Mouse (Mus musculus) intestine, embryonic 14.5 days (tissue): ENCODE data around the gene 2310046K23Rik. TPM values are rescaled to one million over a fixed set of nuclear protein-coding genes. Genes with fewer than 3 reads are reported as not detected.

Experiments
- polyA plus RNA-seq: library from polyadenylated mRNA; unstranded; fragments of >200 nt; fragmentation: Nextera tagmentation; extraction: Ambion mirVana; gene quantifications from 2 replicates; pipeline ENCODE4 v1.2.1, GENCODE M21; 2014

2310046K23Rik gene
- polyA plus RNA-seq, 1 experiment from 2014 or later, result not detected

Other genes starting within 250 kb of the 2310046K23Rik start
- gene Sprr2a3, start 249.1 kb downstream of the 2310046K23Rik start, polyA plus RNA-seq, result 3.8 and 6.4 TPM in 2 replicates
- not detected in 2 replicates for gene Sprr2b, start 217.9 kb downstream of the 2310046K23Rik start, polyA plus RNA-seq
- gene Sprr2d, start 195.4 kb downstream of the 2310046K23Rik start, polyA plus RNA-seq, result not detected in 2 replicates
- not detected in 2 replicates for gene Sprr2e, start 182.4 kb downstream of the 2310046K23Rik start, polyA plus RNA-seq
- gene Sprr2f, start 169.3 kb downstream of the 2310046K23Rik start, polyA plus RNA-seq, result not detected in 2 replicates
- not detected in 2 replicates for gene Sprr2h, start 148.8 kb downstream of the 2310046K23Rik start, polyA plus RNA-seq
- gene Sprr2i, start 126.5 kb downstream of the 2310046K23Rik start, polyA plus RNA-seq, result not detected in 2 replicates
- gene Sprr2j-ps, start 116.4 kb downstream of the 2310046K23Rik start, polyA plus RNA-seq, result not detected in 2 replicates
- 3.7 and 5.1 TPM in 2 replicates for gene Gm9774, start 105.1 kb downstream of the 2310046K23Rik start, polyA plus RNA-seq
- 0.30 and 0.31 TPM in 2 replicates for gene Sprr2k, start 101.9 kb downstream of the 2310046K23Rik start, polyA plus RNA-seq
- gene Sprr1b, start 95.7 kb downstream of the 2310046K23Rik start, polyA plus RNA-seq, result not detected in 2 replicates
- not detected in 2 replicates for gene Sprr3, start 75.8 kb downstream of the 2310046K23Rik start, polyA plus RNA-seq
- gene Sprr1a, start 48.6 kb downstream of the 2310046K23Rik start, polyA plus RNA-seq, result 1.0 and 1.5 TPM in 2 replicates
- gene Sprr4, start 34.0 kb downstream of the 2310046K23Rik start, polyA plus RNA-seq, result not detected in 2 replicates
- 0.27 TPM in 1 of 2 replicates, not detected in the other for gene Ivl, start 39.2 kb upstream of the 2310046K23Rik start, polyA plus RNA-seq
- gene Smcp, start 54.5 kb upstream of the 2310046K23Rik start, polyA plus RNA-seq, result not detected in 2 replicates
- gene 2210017I01Rik, start 73.0 kb upstream of the 2310046K23Rik start, polyA plus RNA-seq, result not detected in 2 replicates
- not detected in 2 replicates for gene Lce6a, start 87.1 kb upstream of the 2310046K23Rik start, polyA plus RNA-seq
- not detected in 2 replicates for gene Lce1a1, start 113.8 kb upstream of the 2310046K23Rik start, polyA plus RNA-seq
- gene Lce1b, start 122.4 kb upstream of the 2310046K23Rik start, polyA plus RNA-seq, result not detected in 2 replicates
- gene Lce1a2, start 135.8 kb upstream of the 2310046K23Rik start, polyA plus RNA-seq, result not detected in 2 replicates
- not detected in 2 replicates for gene Lce1c, start 144.7 kb upstream of the 2310046K23Rik start, polyA plus RNA-seq
- not detected in 2 replicates for gene Lce1d, start 152.7 kb upstream of the 2310046K23Rik start, polyA plus RNA-seq
- not detected in 2 replicates for gene Lce1e, start 174.6 kb upstream of the 2310046K23Rik start, polyA plus RNA-seq
- gene Lce1f, start 185.8 kb upstream of the 2310046K23Rik start, polyA plus RNA-seq, result not detected in 2 replicates
- gene Gm38119, start 204.6 kb upstream of the 2310046K23Rik start, polyA plus RNA-seq, result not detected in 2 replicates
- not detected in 2 replicates for gene Lce1g, start 217.8 kb upstream of the 2310046K23Rik start, polyA plus RNA-seq
- not detected in 2 replicates for gene Lce1h, start 230.6 kb upstream of the 2310046K23Rik start, polyA plus RNA-seq
- not detected in 2 replicates for gene Lce1i, start 244.4 kb upstream of the 2310046K23Rik start, polyA plus RNA-seq